Comparison of ENCODE assay signal across 8 mouse cellular contexts in genomic region chr9:71895931-71896724, GRCm38 (mm10).
DNase-seq lines count a peak whose midpoint lies in the region; ATAC-seq and TF ChIP-seq lines count a peak whose summit lies in the region.

No protein-coding gene starts in this region.

- DNase-seq in spleen, adult 2 months (ENCODE audit: low read depth in 1 of 2, low spot score in 2 of 2), result peak; percentile 33 to 76
- no peak for DNase-seq in spleen, adult 18-20 months
- peak; percentile 74 for DNase-seq in embryo, embryonic 9.5 days (ENCODE audit: extremely low spot score)
- DNase-seq in heart, postnatal 10 days, result peak; percentile 35 to 36
- peak; percentile 90 for DNase-seq in lung, embryonic 14.5 days
- no peak for DNase-seq in layer of hippocampus, postnatal 14 days (ENCODE audit: low spot score in 2 of 2)

- no peak overlapping the region; the same call in 1 of the 2 replicates for H3K9ac ChIP-seq in lung, embryonic 14.5 days

- H3K4me2 ChIP-seq in lung, embryonic 14.5 days, result peak overlapping the region; percentile 50

- intact Hi-C loops in heart, postnatal 10 days (cut with DNase I), result no loop called here

- TF ChIP-seq POLR2A in spleen, adult 2 months (IDR thresholded peaks at IDR 0.05; ENCODE audit: low read depth, low read length), result no peak
- no peak for TF ChIP-seq POLR2A in olfactory bulb, adult 2 months (IDR thresholded peaks at IDR 0.05; ENCODE audit: insufficient read depth, low read depth, low read length)

- peak overlapping the region; percentile 35; the same call in 1 of the 2 replicates for H3K27ac ChIP-seq in spleen, adult 2 months (ENCODE audit: insufficient read depth, low read length)
- peak overlapping the region; percentile 88 for H3K27ac ChIP-seq in lung, embryonic 14.5 days (ENCODE audit: low read depth)
- H3K27ac ChIP-seq in olfactory bulb, adult 2 months (ENCODE audit: insufficient read depth, low read depth, low read length), result peak overlapping the region; percentile 51

- WGBS in spleen, adult 2 months, result 17% methylated on average over 2 of the region's 2 CpGs
- 25% methylated on average over 2 of the region's 2 CpGs for WGBS in lung, embryonic 14.5 days
- 29% methylated on average over 2 of the region's 2 CpGs for WGBS in olfactory bulb, adult 2 months

- no peaks in the 10 kb centered on the region for H3K27me3 ChIP-seq in spleen, adult 2 months (ENCODE audit: control insufficient read depth, insufficient read depth, low read length)
- H3K27me3 ChIP-seq in lung, embryonic 14.5 days (ENCODE audit: insufficient read depth, low read length), result no peaks in the 10 kb centered on the region

- ATAC-seq in lung, embryonic 14.5 days (ENCODE audit: insufficient read depth), result peak; percentile 86
- ATAC-seq in erythroid progenitor cell, adult 5-6 weeks (replicated peaks; ENCODE audit: low FRiP score, poor library complexity, severe bottlenecking), result no peak

- no peaks in the 10 kb centered on the region for H3K9me3 ChIP-seq in lung, embryonic 14.5 days (ENCODE audit: low read depth, low read length)

- H3K36me3 ChIP-seq in spleen, adult 2 months (ENCODE audit: control insufficient read depth, insufficient read depth, low read length), result no peaks in the 10 kb centered on the region
- no peaks in the 10 kb centered on the region; the same call in 1 of the 2 replicates for H3K36me3 ChIP-seq in lung, embryonic 14.5 days (ENCODE audit: insufficient read depth)

- no peaks in the 10 kb centered on the region for H3K4me1 ChIP-seq in spleen, adult 2 months (ENCODE audit: control insufficient read depth, insufficient read depth, insufficient read length)
- no peaks in the 10 kb centered on the region; the same call in none of the 2 replicates for H3K4me1 ChIP-seq in lung, embryonic 14.5 days (ENCODE audit: insufficient read depth)
- H3K4me1 ChIP-seq in olfactory bulb, adult 2 months (ENCODE audit: control insufficient read depth, insufficient read depth, low read length), result peaks cover 2% of the 10 kb centered on the region; the same call in 1 of the 2 replicates

- no peak overlapping the region for H3K4me3 ChIP-seq in spleen, adult 2 months (ENCODE audit: extremely low read depth, insufficient read depth, insufficient read length)
- H3K4me3 ChIP-seq in lung, embryonic 14.5 days (ENCODE audit: low read depth, low read length), result peak overlapping the region; percentile 42
- no peak overlapping the region for H3K4me3 ChIP-seq in olfactory bulb, adult 2 months (ENCODE audit: insufficient read depth, low read depth, low read length)

- TF ChIP-seq CTCF in spleen, adult 2 months (IDR thresholded peaks at IDR 0.05; ENCODE audit: extremely low read depth, insufficient read depth, insufficient read length, insufficient replicate concordance), result no peak
- no peak for TF ChIP-seq CTCF in lung, embryonic 14.5 days (IDR thresholded peaks at IDR 0.05; ENCODE audit: low read depth)
- no peak for TF ChIP-seq CTCF in olfactory bulb, adult 2 months (IDR thresholded peaks at IDR 0.05; ENCODE audit: insufficient read depth, low read depth, low read length)

Comparison
In these comparisons a context has a peak if more than half of its experiments do, and no peak if none do; other contexts are left out.
1. DNase-seq: peak in spleen, adult 2 months (2 of 2), embryo, embryonic 9.5 days (single experiment), heart, postnatal 10 days (2 of 2) and lung, embryonic 14.5 days (single experiment); none in spleen, adult 18-20 months (0 of 2) and layer of hippocampus, postnatal 14 days (0 of 2).
2. H3K27ac ChIP-seq: peak in every context shown above with its lines; median percentile 88 in lung, embryonic 14.5 days; 51 in olfactory bulb, adult 2 months; 35 in spleen, adult 2 months.